In genomic region chr2:120170726-120171125, GRCm38 (mm10) we compare ENCODE assay signal across 9 mouse cellular contexts. TPM values are rescaled to one million over a fixed set of nuclear protein-coding genes. Genes with fewer than 3 reads are reported as not detected.
DNase-seq lines count a peak whose midpoint lies in the region; ATAC-seq and TF ChIP-seq lines count a peak whose summit lies in the region.
"Had no signal": no experiment of that assay in that cellular context is flagged by ENCODE, and none has a peak within 500 bp of the region (broad histone marks: within the 10 kb centered on the region; RNA-seq: fewer than 3 reads in every experiment).

No protein-coding gene starts in this region.

- H3K4me3 ChIP-seq in G1E (ENCODE audit: low read depth, low read length), result no peak overlapping the region
- no peak overlapping the region for H3K4me3 ChIP-seq in intestine, embryonic 16.5 days (ENCODE audit: low read length)
- H3K4me3 ChIP-seq: embryonic facial prominence, embryonic 13.5 days had no signal

- H3K9me3 ChIP-seq in G1E (replicated peaks), result no peaks in the 10 kb centered on the region
- no peaks in the 10 kb centered on the region for H3K9me3 ChIP-seq in intestine, embryonic 16.5 days (ENCODE audit: control insufficient read depth, low read length)
- H3K9me3 ChIP-seq: embryonic facial prominence, embryonic 13.5 days had no signal

- DNase-seq in layer of hippocampus, adult 11-12 months (ENCODE audit: low spot score), result peak; percentile 24
- DNase-seq in layer of hippocampus, adult 9-11 months, result no peak
- peak; percentile 24 for DNase-seq in G1E (ENCODE audit: low spot score)
- peak; percentile 41 for DNase-seq in c-Kit-positive CD71-negative TER-119-negative erythroid progenitor cells, embryonic 14.5 days (ENCODE audit: low read depth)
- no peak for DNase-seq in cerebellum, adult 11 months
- DNase-seq in gastrocnemius, postnatal 36 days, result no peak

- peaks cover 34% of the 10 kb centered on the region for H3K27me3 ChIP-seq in G1E (ENCODE audit: insufficient read depth, low read length)
- no peaks in the 10 kb centered on the region for H3K27me3 ChIP-seq in intestine, embryonic 16.5 days (replicated peaks; ENCODE audit: control insufficient read depth, insufficient read depth, low read length)

- 61% methylated on average over 1 of the region's 1 CpGs for WGBS in intestine, embryonic 16.5 days

- intact Hi-C loops in gastrocnemius, postnatal 36 days (cut with DNase I), result loop anchor here (2.0 kb wide), 1 partner anchor 86 kb away; no protein-coding TSS in a partner anchor

- H3K9ac ChIP-seq in intestine, embryonic 16.5 days (ENCODE audit: low read depth, low read length), result no peak overlapping the region
- H3K9ac ChIP-seq: embryonic facial prominence, embryonic 13.5 days had no signal

- H3K36me3 ChIP-seq in G1E (replicated peaks), result no peaks in the 10 kb centered on the region
- H3K36me3 ChIP-seq in intestine, embryonic 16.5 days (ENCODE audit: control insufficient read depth, insufficient read depth, low read length), result no peaks in the 10 kb centered on the region
- H3K36me3 ChIP-seq: embryonic facial prominence, embryonic 13.5 days had no signal

- 0 out of 2 replicates have a peak, but pooled peaks cover 2% of the 10 kb centered on the region for H3K4me1 ChIP-seq in G1E (ENCODE audit: insufficient read depth, low read depth, low read length)
- no peaks in the 10 kb centered on the region for H3K4me1 ChIP-seq in intestine, embryonic 16.5 days (ENCODE audit: control insufficient read depth, insufficient read depth, low read length)

- no peak overlapping the region for H3K4me2 ChIP-seq in intestine, embryonic 16.5 days (ENCODE audit: low read depth, low read length)
- H3K4me2 ChIP-seq: embryonic facial prominence, embryonic 13.5 days had no signal

- H3K27ac ChIP-seq in intestine, embryonic 16.5 days (ENCODE audit: low read length), result no peak overlapping the region
- H3K27ac ChIP-seq: embryonic facial prominence, embryonic 13.5 days had no signal

- no peak for ATAC-seq in G1E (ENCODE audit: extremely low read depth, insufficient number of reproducible peaks, low FRiP score, poor library complexity, severe bottlenecking)
- ATAC-seq in intestine, embryonic 16.5 days, result peak; percentile 16; the same call in 1 of the 2 replicates
- peak; percentile 66; the same call in 1 of the 2 replicates for ATAC-seq in megakaryocyte, adult 5-6 weeks (ENCODE audit: poor library complexity, severe bottlenecking)

- TF ChIP-seq CTCF in G1E (IDR thresholded peaks at IDR 0.05; ENCODE audit: low read depth, low read length), result no peak

RNA-seq across cellular contexts. Expression of gene Ehd4, which starts 16.3 kb away (rescaled TPM):
- total RNA-seq in G1E (2014; fragmentation: Nextera tagmentation) (10.8 TPM in 2 replicates), G1E (2017) (11.0 TPM in 2 replicates)
- 30.3 and 36.1 TPM in 2 replicates for polyA plus RNA-seq in G1E (2012)
- 46.0 and 51.7 TPM in 2 replicates for polyA plus RNA-seq in intestine, embryonic 16.5 days (2015; fragmentation: Nextera tagmentation; extraction: Ambion mirVana)
- total RNA-seq in megakaryocyte, adult 5-6 weeks (2015), result 50.9 and 56.7 TPM in 2 replicates
- total RNA-seq in megakaryocyte, adult 5-6 weeks (2017), result 77.5 and 92.9 TPM in 2 replicates
- 10 to 100 TPM; 35.9 to 40.7 TPM for total RNA-seq in gastrocnemius, postnatal 36 days (2021)

Comparison
In these comparisons a context has a peak if more than half of its experiments do, and no peak if none do; other contexts are left out.
1. DNase-seq: peak in layer of hippocampus, adult 11-12 months (single experiment), G1E (single experiment) and c-Kit-positive CD71-negative TER-119-negative erythroid progenitor cells, embryonic 14.5 days (single experiment); none in layer of hippocampus, adult 9-11 months (single experiment), cerebellum, adult 11 months (single experiment) and gastrocnemius, postnatal 36 days (0 of 2).